Mouse (Mus musculus) C2C12 (cell line): ENCODE results near the gene Gnl1. TPM values are rescaled to one million over a fixed set of nuclear protein-coding genes. Genes with fewer than 3 reads are reported as not detected.

Experiments used
- H3K27me3 ChIP-seq: one replicate; pipeline ENCODE4 v1.6.1; 2011; ENCODE audit not compliant: control insufficient read depth, insufficient read depth, insufficient read length
- H3K36me3 ChIP-seq: one replicate; pipeline ENCODE4 v1.6.1; 2011; ENCODE audit not compliant: control insufficient read depth, insufficient read depth
- H3K4me3 ChIP-seq: one replicate; pipeline ENCODE4 v1.5.1; 2011; ENCODE audit warnings: mild to moderate bottlenecking, control low read depth; ENCODE audit not compliant: poor library complexity, insufficient read depth, severe bottlenecking
- H3K79me2 ChIP-seq: one replicate; pipeline ENCODE4 v1.6.1; 2011; ENCODE audit not compliant: control insufficient read depth, insufficient read depth
- H3K79me3 ChIP-seq: one replicate; pipeline ENCODE4 v1.6.1; 2011; ENCODE audit warnings: low read depth, control low read depth
- H3ac ChIP-seq: one replicate; pipeline ENCODE3; 2011; ENCODE audit warnings: low read depth; ENCODE audit not compliant: control insufficient read depth, insufficient read length
- CEBPB ChIP-seq: IDR thresholded peaks from one replicate; pipeline ENCODE4 v1.6.1; 2011; ENCODE audit warnings: low read depth, mild to moderate bottlenecking, control low read depth, moderate library complexity
- CTCF ChIP-seq: IDR thresholded peaks from one replicate; pipeline ENCODE4 v1.5.1; 2011; ENCODE audit not compliant: control insufficient read depth, insufficient read depth, insufficient read length
- FOSL1 ChIP-seq: IDR thresholded peaks from one replicate; pipeline ENCODE4 v1.8.0; 2011; ENCODE audit warnings: mild to moderate bottlenecking, low read length; ENCODE audit not compliant: poor library complexity, insufficient read depth, severe bottlenecking
- MAX ChIP-seq: IDR thresholded peaks from one replicate; pipeline ENCODE4 v1.6.1; 2011; ENCODE audit warnings: mild to moderate bottlenecking, control low read depth
- MYOD1 ChIP-seq: IDR thresholded peaks from one replicate; pipeline ENCODE4 v1.6.1; 2011; ENCODE audit warnings: low read depth; ENCODE audit not compliant: control insufficient read depth, insufficient read length
- MYOG ChIP-seq: IDR thresholded peaks from one replicate; pipeline ENCODE4 v1.6.1; 2011; ENCODE audit not compliant: control insufficient read depth, insufficient read length; ENCODE audit errors: extremely low read depth
- USF1 ChIP-seq: IDR thresholded peaks from one replicate; pipeline ENCODE4 v1.6.1; 2011; ENCODE audit warnings: low read depth, mild to moderate bottlenecking, control low read depth, moderate library complexity
- polyA plus RNA-seq: library from polyadenylated mRNA; unstranded; fragments of >200 nt; fragmentation: generic; extraction: Trizol; gene quantifications from one replicate; pipeline ENCODE4 v1.2.1, GENCODE M21; 2012; ENCODE audit warnings: missing spikeins

Gnl1 gene
- polyA plus RNA-seq, 1 experiment, result 71.7 TPM

DNA sequence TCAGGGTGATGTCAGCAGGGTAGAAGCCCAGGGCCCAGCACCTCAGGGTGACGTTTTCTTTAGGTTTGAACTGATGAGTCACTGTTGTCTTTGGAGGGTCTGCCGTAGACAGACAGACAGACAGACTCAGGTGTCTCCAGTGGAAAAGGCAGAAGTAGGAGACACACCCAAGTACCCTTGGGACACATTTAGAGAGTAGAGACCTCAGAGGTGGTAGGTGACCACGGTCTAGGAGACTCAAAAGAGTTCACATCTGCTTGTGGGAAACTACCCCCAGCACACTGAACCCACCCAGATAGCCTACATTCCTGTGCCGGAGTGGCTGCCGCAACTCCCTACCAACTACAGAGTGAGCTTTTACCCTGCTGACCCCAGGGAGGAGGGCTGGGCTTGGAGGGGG, 35.3 kb downstream of the Gnl1 start:
- Histone ChIP-seq H3K4me3 (no peak overlapping the region), H3K27me3 (no peaks in the 10 kb centered on the region), H3K79me2 (peaks cover 60% of the 10 kb centered on the region), H3ac (no peak overlapping the region), H3K36me3 (no peaks in the 10 kb centered on the region), H3K79me3 (peaks cover 38% of the 10 kb centered on the region)
- TF ChIP-seq FOSL1 (no peak), MYOG (no peak), CEBPB (no peak), MYOD1 (no peak), USF1 (no peak), MAX (no peak), CTCF (no peak)

DNA sequence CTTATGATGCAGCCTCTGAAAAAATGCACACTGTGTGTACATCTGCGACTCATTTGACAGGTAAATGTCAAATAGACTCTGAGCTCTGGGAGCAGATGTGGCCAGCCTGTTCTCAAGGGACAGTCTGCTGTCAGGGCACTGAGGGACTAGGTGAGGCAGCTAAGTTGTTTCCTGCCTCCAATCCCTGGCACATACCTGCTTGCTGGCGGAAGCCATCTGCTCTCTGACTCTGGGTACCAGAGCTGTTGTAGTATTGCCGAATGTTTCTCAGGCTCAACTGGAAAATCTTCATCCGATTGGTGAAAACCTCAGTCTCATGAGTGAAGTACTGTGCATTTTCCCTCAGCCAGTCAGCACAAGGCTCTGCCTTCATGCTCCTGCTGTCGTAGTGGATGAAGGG, 37.4 kb downstream of the Gnl1 start:
- peaks cover 53% of the 10 kb centered on the region for H3K79me3 ChIP-seq
- no peak for TF ChIP-seq CEBPB
- TF ChIP-seq CTCF, result no peak
- no peak for TF ChIP-seq USF1
- TF ChIP-seq FOSL1, result no peak
- no peak for TF ChIP-seq MYOG
- H3ac ChIP-seq, result no peak overlapping the region
- H3K36me3 ChIP-seq, result no peaks in the 10 kb centered on the region
- no peak overlapping the region for H3K4me3 ChIP-seq
- peaks cover 81% of the 10 kb centered on the region for H3K79me2 ChIP-seq
- H3K27me3 ChIP-seq, result no peaks in the 10 kb centered on the region

DNA sequence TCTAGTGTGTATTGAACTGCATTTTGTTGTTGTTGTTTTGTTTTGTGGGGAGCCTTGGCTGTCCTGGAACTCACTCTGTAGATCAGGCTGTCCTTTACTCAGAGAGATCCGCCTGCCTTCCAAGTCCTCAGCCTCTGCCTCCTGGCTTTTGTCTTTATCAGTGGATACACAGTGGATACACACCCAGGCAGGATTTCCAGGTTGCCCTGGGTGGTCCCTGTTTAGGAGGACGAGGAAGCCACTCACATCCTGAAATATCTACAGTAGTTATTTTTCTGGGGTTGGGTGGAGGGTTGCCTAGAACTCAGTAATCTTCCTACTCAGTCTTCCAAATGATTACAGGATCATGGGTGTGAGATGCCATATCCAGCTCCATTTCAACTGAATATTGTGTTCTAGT, 39.3 kb downstream of the Gnl1 start:
- Histone ChIP-seq H3ac (no peak overlapping the region), H3K79me3 (peaks cover 67% of the 10 kb centered on the region), H3K79me2 (peaks cover 95% of the 10 kb centered on the region), H3K27me3 (no peaks in the 10 kb centered on the region), H3K36me3 (no peaks in the 10 kb centered on the region), H3K4me3 (no peak overlapping the region)
- TF ChIP-seq CEBPB (no peak), MYOD1 (no peak), USF1 (no peak), MYOG (no peak), CTCF (no peak), MAX (no peak), FOSL1 (no peak)

DNA sequence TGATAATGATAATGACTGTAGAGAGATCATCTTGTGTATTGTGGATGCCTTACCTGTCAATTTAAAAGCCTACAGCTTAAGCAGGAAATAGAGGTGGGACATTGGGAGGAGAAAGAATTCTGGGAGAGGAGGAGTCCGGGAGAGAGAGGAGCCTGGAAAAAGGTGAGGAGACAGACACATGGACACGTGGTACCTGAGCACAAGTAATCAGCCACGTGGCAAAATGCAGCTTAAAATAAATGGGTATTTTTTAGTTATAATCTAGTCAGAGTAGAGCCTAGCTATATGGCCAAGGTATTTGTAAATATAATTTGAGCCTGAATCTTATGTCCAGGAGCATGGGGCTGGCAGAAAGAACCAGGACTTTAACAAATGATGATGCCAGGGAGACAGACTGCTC, 39.9 kb downstream of the Gnl1 start:
- H3ac ChIP-seq, result no peak overlapping the region
- no peaks in the 10 kb centered on the region for H3K27me3 ChIP-seq
- no peak for TF ChIP-seq CTCF
- TF ChIP-seq FOSL1, result no peak
- TF ChIP-seq MAX, result no peak
- no peak for TF ChIP-seq CEBPB
- TF ChIP-seq MYOG, result no peak
- TF ChIP-seq MYOD1, result no peak
- peaks cover 91% of the 10 kb centered on the region for H3K79me2 ChIP-seq
- no peak overlapping the region for H3K4me3 ChIP-seq
- H3K79me3 ChIP-seq, result peaks cover 64% of the 10 kb centered on the region
- H3K36me3 ChIP-seq, result no peaks in the 10 kb centered on the region

DNA sequence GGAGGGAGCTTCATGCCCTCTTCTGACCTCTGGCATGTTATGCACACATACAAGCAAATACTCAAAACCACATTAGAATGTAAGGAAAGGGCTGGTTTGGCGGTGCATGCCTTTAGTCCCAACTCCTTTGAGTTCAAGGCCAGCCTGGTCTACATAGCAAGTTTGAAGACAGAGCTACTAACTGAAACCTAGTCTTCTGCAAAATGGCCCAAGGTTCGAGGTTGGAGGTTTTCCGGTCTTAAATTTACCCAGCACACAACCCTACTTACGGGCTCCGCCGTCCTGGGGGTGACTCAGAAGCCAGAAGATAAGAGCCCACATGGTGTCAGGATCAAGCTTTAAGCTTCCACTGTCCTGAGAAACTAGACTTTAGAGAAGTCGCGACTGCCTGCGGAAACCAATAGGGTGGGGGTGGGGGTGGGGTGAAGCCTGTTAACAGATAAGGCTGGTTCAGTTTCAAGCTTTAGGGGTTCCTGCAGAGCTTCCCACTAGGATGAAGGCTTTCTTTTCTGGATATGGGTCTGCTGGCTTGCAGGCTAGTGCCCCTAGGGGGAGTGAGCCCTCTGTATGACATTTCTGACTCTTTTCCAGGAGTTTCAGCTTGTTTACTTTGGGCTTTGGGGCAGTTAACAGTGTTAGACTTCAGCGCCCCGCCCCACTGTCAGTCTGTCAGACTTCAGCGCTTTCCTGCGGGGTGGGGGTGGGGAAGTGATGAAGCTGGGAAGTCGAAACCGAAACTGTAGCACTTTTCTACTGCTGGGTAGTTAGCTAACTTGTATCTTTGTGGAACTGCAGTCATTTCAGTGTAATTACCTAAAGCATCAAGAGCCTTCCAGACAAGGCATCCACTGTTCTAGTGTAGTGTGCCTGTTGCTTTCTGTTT, 40.8 kb downstream of the Gnl1 start, which contains the start of gene H2-T24:
Gene H2-T24 (minus strand): TSS at position 370 of the 883 bp plus-strand sequence.
- no peak within 1 kb of the TSS for H3ac ChIP-seq
- no peak within 1 kb of the TSS for H3K4me3 ChIP-seq
- H3K27me3 ChIP-seq, result no peaks in the 10 kb centered on the region
- no peaks in the 10 kb centered on the region for H3K36me3 ChIP-seq
- peaks cover 63% of the 10 kb centered on the region for H3K79me3 ChIP-seq
- TF ChIP-seq USF1, result no peak
- TF ChIP-seq CTCF, result no peak
- TF ChIP-seq CEBPB, result no peak
- TF ChIP-seq FOSL1, result no peak
- no peak for TF ChIP-seq MYOG
- TF ChIP-seq MYOD1, result no peak
- no peak for TF ChIP-seq MAX
- H3K79me2 ChIP-seq, result peaks cover 91% of the 10 kb centered on the region
